In genomic region chr11:107373569-107373968, GRCm38 (mm10) we compare ENCODE assay signal across 19 mouse cellular contexts.
"Had no signal": no experiment of that assay in that cellular context is flagged by ENCODE, and none has a peak within 500 bp of the region (broad histone marks: within the 10 kb centered on the region; RNA-seq: fewer than 3 reads in every experiment).

No protein-coding gene starts in this region.

- DNase-seq: lung, adult 18-20 months; lung, embryonic 14.5 days; lung, postnatal 10 days; lung, postnatal 36 days; retina, postnatal 1 day; right cerebral cortex, adult 18-20 months; right cerebral cortex, postnatal 25 days; right cerebral cortex, postnatal 4 days; spleen, adult 18-20 months; thymus, adult 18-20 months; thymus, postnatal 14 days; thymus, postnatal 36 days had no signal

- H3K27ac ChIP-seq: macrophage had no signal

- H3K4me2 ChIP-seq: lung, embryonic 14.5 days; midbrain, embryonic 11.5 days; midbrain, embryonic 13.5 days; neural tube, embryonic 13.5 days; neural tube, embryonic 15.5 days had no signal

- H3K36me3 ChIP-seq: midbrain, embryonic 13.5 days; midbrain, embryonic 15.5 days; neural tube, embryonic 13.5 days; neural tube, embryonic 15.5 days had no signal

- H3K9ac ChIP-seq: lung, embryonic 14.5 days; midbrain, embryonic 13.5 days; midbrain, embryonic 15.5 days; neural tube, embryonic 13.5 days; neural tube, embryonic 15.5 days had no signal

- H3K27me3 ChIP-seq: megakaryocyte, embryonic 14.5 days; midbrain, embryonic 13.5 days; midbrain, embryonic 15.5 days; neural tube, embryonic 13.5 days; neural tube, embryonic 15.5 days had no signal

- H3K4me3 ChIP-seq: megakaryocyte, embryonic 14.5 days; midbrain, embryonic 13.5 days; midbrain, embryonic 15.5 days; neural tube, embryonic 13.5 days; neural tube, embryonic 15.5 days had no signal

- H3K9me3 ChIP-seq: megakaryocyte, embryonic 14.5 days; midbrain, embryonic 15.5 days; neural tube, embryonic 13.5 days; neural tube, embryonic 15.5 days had no signal
